In the genomic region with DNA sequence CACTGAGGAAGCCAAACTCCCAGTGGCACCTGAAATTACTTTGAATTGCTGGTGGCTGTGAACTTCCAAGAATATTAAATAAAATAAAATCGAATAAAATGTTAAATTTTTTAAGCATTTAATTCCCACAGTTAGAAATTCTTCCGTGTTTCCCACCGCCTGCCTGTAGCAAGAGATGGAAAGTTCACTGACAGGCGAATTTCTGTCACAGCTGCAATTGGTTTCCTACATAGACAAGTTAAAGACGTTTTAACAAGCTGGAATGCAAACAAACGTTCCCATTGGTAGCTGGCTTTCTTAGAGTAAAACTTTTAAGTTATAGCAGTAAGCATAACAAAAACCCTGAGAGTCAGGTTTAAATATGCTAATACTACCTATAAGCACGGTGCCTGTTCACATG, we compare ENCODE assay signal across 30 mouse cellular contexts.
"Had no signal": no experiment of that assay in that cellular context is flagged by ENCODE, and none has a peak within 500 bp of the region (broad histone marks: within the 10 kb centered on the region; RNA-seq: fewer than 3 reads in every experiment).

No protein-coding gene starts in this region.

- DNase-seq: left cerebral cortex, postnatal 4 days; liver, embryonic 13.5 days; liver, postnatal 0 days; lung, adult 18-20 months; lung, adult 2 months; lung, embryonic 14.5 days; lung, postnatal 10 days; lung, postnatal 14 days; lung, postnatal 36 days; lung, postnatal 4 days; midbrain, embryonic 14.5 days had no signal

- H3K4me3 ChIP-seq: limb, embryonic 10.5 days; limb, embryonic 12.5 days; limb, embryonic 13.5 days; limb, embryonic 15.5 days; liver, embryonic 12.5 days; liver, embryonic 13.5 days; liver, embryonic 15.5 days; lung, embryonic 15.5 days; megakaryocyte, embryonic 14.5 days; midbrain, embryonic 10.5 days; midbrain, embryonic 12.5 days; midbrain, embryonic 13.5 days; midbrain, embryonic 15.5 days; myocyte; neural tube, embryonic 12.5 days; neural tube, embryonic 13.5 days had no signal

- H3K9me3 ChIP-seq: limb, embryonic 10.5 days; limb, embryonic 12.5 days; limb, embryonic 13.5 days; limb, embryonic 15.5 days; liver, embryonic 13.5 days; liver, embryonic 15.5 days; lung, embryonic 15.5 days; midbrain, embryonic 10.5 days; midbrain, embryonic 12.5 days; midbrain, embryonic 13.5 days; midbrain, embryonic 15.5 days; neural tube, embryonic 12.5 days; neural tube, embryonic 13.5 days had no signal

- ATAC-seq: liver, embryonic 12.5 days; liver, postnatal 0 days; lung, postnatal 0 days; midbrain, embryonic 13.5 days; midbrain, embryonic 15.5 days had no signal

- H3K4me1 ChIP-seq: limb, embryonic 12.5 days; limb, embryonic 13.5 days; limb, embryonic 15.5 days; liver, embryonic 12.5 days; liver, embryonic 13.5 days; liver, embryonic 15.5 days; lung, embryonic 15.5 days; megakaryocyte, embryonic 14.5 days; midbrain, embryonic 12.5 days; midbrain, embryonic 15.5 days; neural tube, embryonic 12.5 days; neural tube, embryonic 13.5 days had no signal

- H3K27me3 ChIP-seq: limb, embryonic 12.5 days; limb, embryonic 13.5 days; limb, embryonic 15.5 days; liver, embryonic 12.5 days; liver, embryonic 13.5 days; liver, embryonic 15.5 days; lung, embryonic 15.5 days; megakaryocyte, embryonic 14.5 days; midbrain, embryonic 12.5 days; midbrain, embryonic 13.5 days; midbrain, embryonic 15.5 days; neural tube, embryonic 12.5 days; neural tube, embryonic 13.5 days had no signal

- H3K4me2 ChIP-seq: limb, embryonic 12.5 days; limb, embryonic 13.5 days; limb, embryonic 15.5 days; liver, embryonic 11.5 days; liver, embryonic 12.5 days; liver, embryonic 13.5 days; liver, embryonic 15.5 days; lung, embryonic 14.5 days; lung, embryonic 15.5 days; midbrain, embryonic 12.5 days; midbrain, embryonic 13.5 days; midbrain, embryonic 15.5 days; neural tube, embryonic 12.5 days; neural tube, embryonic 13.5 days had no signal

- H3K9ac ChIP-seq: limb, embryonic 12.5 days; limb, embryonic 13.5 days; limb, embryonic 15.5 days; liver, embryonic 12.5 days; liver, embryonic 13.5 days; liver, embryonic 14.5 days; liver, embryonic 15.5 days; liver, postnatal 0 days; lung, embryonic 14.5 days; lung, embryonic 15.5 days; midbrain, embryonic 12.5 days; midbrain, embryonic 13.5 days; midbrain, embryonic 15.5 days; neural tube, embryonic 12.5 days; neural tube, embryonic 13.5 days had no signal

- H3K27ac ChIP-seq: limb, embryonic 10.5 days; limb, embryonic 12.5 days; limb, embryonic 13.5 days; limb, embryonic 15.5 days; liver, embryonic 12.5 days; liver, embryonic 13.5 days; liver, embryonic 14.5 days; liver, embryonic 15.5 days; lung, embryonic 15.5 days; macrophage; midbrain, embryonic 10.5 days; midbrain, embryonic 12.5 days; midbrain, embryonic 13.5 days; midbrain, embryonic 15.5 days; neural tube, embryonic 12.5 days; neural tube, embryonic 13.5 days had no signal

- H3K36me3 ChIP-seq: limb, embryonic 10.5 days; limb, embryonic 12.5 days; limb, embryonic 13.5 days; limb, embryonic 15.5 days; liver, embryonic 12.5 days; liver, embryonic 13.5 days; liver, embryonic 15.5 days; lung, embryonic 15.5 days; midbrain, embryonic 10.5 days; midbrain, embryonic 12.5 days; midbrain, embryonic 13.5 days; midbrain, embryonic 15.5 days; neural tube, embryonic 12.5 days; neural tube, embryonic 13.5 days had no signal
